Mouse (Mus musculus): Measurements from ENCODE around the gene Sart1.
"Not testable (repeated sequence)": the region's sequence is repeated elsewhere in the genome, so short reads cannot be mapped to it uniquely, and the experiment has no call there.

Sart1 gene

DNA sequence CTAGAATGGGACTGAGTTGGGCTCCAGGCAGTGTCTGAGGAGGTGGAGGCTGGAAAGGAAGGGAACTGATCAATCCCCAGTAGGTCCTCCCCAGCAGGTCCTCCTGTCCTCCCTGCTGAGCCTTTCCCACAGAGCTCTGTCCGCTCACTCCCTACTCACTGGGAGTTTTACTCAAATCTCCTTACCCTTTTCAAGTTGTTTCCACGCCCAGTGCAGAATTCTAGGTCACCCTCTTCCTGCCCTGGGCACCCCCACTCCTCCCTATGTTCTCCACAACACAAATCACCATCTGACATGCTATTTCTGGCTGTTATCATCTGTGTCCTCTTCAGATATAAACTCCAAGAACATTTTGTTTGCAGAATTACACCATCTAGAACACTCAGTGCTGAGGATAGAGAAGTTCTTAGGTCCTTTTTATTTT lies 26.0 kb upstream of the Sart1 start:
- DNase-seq (ENCODE audit: low read depth, low spot score) = no peak

DNA sequence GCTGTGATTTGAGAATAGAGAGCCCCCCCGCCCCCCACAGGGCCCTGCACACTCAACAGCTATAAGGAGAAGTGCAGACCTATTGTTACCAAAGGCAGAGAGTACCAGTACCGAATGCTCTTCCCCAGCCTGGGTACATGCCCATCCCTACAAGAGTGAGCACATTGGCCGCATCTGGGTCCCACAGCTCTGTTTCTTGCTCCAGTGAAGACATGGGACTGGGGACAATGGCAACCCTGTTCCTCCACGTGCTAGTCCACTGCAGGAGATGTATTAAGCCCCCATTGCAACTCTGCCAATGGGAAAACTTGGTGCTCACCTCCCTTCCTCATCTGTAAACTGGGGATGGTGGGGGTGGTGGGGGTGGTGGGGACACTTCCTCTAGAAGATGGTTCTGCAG lies 25.3 kb upstream of the Sart1 start:
- no peak for DNase-seq (ENCODE audit: low read depth, low spot score)

DNA sequence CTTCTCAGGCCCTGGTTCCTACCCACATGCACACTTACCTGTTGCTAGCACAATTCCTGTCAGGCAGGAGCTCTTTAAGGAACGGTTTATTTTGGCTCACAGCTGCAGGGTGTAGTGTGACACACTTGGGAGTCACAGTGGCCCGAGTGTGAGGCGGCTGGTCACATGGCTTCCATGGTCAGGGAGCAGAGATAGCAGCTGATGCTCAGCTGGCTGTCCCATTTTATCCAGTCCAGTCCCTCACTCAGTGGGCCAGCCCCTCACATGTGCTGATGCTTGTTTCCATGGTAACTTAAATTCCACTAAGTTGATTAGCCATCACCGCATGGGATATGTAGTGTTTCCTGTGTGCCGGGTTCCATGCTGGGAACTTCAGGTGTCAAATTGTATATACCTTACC lies 23.5 kb upstream of the Sart1 start:
- DNase-seq (ENCODE audit: low read depth, low spot score) = no peak

DNA sequence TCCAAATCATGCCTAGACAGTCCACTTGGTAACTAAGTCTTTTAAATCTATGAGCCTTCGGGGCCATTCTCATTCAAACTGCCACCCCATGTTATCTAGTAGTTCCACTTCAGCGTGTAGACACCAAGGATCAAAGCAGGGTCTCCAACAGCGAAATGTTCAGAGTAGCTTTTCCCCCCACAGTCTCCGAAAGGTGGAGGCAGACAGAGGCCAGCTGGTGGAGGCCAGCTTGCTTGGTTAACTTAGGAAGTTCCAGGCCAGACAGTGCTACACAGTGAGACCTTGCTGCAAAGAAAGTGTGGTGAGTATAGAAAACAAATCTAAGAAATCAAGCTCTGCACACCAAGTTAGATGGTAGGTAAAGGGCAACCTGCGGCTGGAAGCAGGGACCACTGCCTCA lies 22.1 kb upstream of the Sart1 start:
- DNase-seq (ENCODE audit: low read depth, low spot score) = no peak

DNA sequence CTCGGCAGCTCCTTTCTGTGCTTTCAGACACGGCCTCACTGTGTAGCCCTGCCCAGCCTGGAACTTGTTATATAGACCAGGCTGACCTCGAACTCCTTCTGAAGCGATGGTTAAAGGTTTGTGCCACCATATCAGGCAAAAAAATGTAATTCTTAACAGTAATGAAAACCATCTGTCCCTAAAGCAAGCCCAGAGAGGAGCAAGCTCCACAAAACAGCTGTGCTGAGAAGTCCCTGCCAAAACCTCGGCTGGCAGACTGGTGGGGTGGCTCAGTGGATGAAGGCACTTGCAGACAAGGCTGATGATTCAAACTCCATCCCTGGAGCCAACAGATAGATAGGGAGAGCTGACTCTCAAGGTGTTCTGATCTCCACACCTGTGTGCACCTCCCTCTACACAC lies 20.6 kb upstream of the Sart1 start:
- DNase-seq (ENCODE audit: low read depth, low spot score) = no peak

DNA sequence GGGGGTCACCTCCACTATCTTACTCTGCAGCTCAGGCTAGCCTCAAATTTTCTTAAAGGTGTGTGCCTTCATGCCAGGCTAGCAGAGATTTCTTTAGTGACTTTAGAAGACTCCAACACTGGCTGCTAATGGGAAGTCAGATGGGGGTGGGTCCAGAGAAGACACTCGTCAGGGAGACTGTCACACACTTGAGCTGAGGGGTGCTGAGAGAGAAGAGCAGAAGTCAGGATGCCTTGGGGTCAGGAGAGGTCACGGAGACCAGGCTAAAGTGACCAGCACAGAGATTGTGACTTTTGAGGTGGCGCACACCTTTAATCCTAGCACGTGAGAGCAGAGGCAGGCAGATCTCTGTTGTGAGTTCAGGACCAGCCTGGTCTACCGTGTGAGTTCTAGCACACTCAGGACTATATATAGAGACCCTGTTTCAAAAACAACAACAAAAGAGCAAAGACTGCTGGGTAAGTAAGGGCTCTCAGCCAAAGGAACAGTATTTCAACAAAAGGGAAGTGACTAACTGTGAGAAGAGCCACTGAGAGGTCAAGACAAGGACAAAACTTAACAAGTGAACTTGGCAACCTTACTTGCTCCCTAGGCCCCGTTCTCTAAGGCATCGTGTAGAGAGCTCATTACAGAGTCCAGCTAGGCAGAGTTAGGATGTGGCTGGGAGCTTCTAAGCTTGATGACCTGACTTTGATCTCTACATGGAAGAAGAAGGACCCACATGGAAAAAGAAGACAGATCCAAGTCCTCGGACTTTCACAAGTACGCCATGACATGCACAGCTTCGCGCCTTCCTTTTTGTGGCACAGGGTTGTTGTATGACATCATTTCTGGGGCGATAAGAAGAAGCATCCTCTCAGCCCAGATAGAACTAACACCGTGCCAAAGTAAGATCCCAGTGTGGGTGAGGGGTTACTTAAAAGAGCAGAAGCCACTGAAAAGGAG lies 19.8 kb upstream of the Sart1 start:
- no peak for DNase-seq (ENCODE audit: low read depth, low spot score)

DNA sequence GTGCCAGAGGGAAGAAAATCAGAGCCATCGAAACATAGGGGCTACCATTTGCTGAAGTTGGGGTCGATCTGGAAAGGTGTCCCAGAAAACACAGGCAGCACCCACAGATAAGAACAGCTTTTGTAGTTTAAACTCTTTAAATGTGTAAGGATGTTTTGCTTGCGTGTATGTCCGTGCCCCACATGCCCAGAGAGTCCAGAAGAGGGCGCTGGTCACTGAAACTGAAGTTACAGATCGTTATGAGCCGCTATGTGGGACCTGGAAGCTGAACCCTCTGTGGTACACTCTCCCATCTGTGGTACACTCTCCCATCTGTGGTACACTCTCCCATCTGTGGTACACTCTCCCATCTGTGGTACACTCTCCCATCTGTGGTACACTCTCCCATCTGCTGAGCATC lies 18.6 kb upstream of the Sart1 start:
- no peak for DNase-seq (ENCODE audit: low read depth, low spot score)

DNA sequence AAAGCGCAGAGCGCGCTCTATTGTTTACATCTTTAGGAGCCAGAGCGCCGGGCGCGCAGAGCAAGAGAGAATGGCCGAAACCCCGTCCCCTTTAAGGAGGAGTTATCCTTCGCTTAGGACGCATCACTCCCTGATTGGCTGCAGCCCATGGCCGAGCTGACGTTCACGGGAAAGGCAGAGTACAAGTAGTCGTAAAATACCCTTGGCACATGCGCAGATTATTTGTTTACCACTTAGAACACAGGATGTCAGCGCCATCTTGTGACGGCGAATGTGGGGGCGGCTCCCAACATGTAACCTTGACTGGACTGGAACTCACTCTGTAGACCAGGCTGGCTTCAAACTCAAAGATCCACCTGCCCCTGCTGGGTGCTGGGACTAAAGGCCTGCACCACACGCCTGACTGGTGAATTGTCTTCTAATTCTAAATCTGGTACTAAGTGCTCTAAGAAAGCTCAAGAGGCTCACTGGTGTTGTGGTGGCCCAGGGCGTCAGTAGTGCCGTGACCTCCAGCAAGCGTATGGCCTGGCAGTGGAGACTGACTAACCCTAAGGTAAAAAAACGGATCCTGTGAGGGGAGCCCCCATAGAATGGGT lies 18.1 kb upstream of the Sart1 start:
- not testable (repeated sequence) for DNase-seq (ENCODE audit: low read depth, low spot score)

DNA sequence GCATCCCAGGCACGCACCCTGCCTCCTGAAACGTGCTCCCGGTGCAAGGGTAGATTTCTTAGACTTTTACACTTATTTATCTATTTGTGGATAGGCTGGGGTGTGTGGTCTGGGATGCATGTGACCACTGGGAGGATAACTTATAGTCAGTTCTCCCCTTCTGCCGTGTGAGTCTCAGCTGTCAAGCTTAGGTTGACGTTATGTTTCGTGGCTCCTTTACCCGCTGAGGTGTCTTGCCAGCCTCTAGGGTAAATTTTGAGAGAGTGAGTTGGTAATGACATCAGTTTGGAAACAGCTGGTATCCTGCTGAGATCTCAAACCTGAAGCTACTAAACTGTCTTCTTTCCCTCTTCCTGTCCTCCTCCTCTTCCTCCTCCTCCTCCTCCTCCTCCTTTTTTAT lies 17.4 kb upstream of the Sart1 start:
- DNase-seq (ENCODE audit: low read depth, low spot score) = no peak

DNA sequence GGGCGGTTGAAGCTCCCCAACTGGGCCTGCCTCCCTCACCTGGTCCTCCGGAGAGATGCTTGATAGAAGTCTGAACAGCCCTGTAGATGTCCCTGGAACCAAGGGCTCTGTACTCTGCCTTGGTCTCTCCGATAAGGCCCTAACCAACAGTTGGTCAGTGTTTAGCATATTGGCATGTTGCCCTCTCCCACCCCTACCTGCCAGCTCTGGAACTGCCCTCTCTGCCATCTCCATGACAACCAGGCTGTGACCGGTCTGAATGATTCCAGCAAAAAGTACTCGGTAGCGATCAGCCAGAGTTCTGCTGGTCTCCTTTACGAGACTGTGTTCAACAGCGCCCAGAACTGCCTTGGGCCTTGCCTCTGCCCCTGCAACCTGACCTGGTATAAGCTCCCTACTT lies 13.8 kb upstream of the Sart1 start, which contains the start of gene Tsga10ip:
TSS of gene Tsga10ip (minus strand) at position 234 of the 400 bp plus-strand sequence.
- no peak for DNase-seq (ENCODE audit: low read depth, low spot score)

DNA sequence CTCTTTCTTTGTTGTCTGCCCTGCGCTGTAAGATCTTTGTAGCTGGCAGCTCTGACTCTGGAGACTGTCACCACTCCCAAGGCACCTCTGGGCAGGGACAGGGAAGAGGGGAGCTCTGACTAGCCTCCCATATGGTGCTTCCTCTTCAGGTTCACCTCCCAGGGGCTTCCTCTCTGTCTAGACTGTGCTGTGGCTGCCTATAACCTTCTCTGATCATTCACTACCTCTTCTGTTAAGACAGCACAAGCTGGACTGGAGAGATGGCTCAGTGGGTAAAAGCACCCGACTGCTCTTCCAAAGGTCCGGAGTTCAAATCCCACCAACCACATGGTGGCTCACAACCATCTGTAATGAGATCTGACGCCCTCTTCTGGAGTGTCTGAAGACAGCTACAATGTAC lies 12.6 kb upstream of the Sart1 start:
- not testable (repeated sequence) for DNase-seq (ENCODE audit: low read depth, low spot score)

DNA sequence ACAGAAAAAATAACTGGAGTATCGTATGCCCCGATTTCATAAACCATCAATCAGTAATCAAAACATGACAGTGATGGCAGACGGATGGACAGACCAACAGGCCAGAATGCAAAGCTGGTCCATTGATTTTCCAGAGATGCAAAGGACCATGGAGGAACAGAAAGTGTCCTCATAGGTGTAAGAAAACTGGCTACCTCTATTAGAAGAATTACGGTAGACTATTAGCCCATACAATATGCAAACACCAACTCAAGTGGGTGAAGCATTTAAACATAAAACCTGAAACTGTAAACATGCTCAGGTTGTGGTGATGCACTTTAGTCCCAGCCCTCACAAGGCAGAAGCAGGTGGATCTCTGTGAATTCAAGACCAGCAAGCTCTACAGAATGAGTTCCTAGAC lies 6.9 kb upstream of the Sart1 start:
- DNase-seq (ENCODE audit: low read depth, low spot score) = no peak

DNA sequence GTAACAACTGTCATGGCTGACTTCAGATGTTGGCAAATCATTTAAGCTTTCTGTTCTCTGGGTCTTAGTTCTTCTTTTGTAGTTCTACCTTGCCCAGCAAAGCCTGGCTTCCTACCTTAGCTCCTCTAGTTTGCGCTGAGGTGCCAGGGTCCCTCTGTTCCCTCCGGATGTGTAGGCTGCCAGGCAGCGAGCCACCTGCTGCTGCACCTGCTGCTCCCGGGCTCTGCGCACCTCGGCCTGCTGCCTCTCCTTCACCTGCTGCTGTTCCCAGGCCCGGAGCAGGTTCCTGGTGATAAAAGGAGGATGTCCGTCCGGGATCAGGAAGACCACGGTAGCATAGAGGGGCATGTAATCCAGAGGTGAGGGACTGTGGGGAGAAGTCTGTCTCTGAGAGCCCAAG lies 5.7 kb upstream of the Sart1 start:
- DNase-seq (ENCODE audit: low read depth, low spot score) = no peak

DNA sequence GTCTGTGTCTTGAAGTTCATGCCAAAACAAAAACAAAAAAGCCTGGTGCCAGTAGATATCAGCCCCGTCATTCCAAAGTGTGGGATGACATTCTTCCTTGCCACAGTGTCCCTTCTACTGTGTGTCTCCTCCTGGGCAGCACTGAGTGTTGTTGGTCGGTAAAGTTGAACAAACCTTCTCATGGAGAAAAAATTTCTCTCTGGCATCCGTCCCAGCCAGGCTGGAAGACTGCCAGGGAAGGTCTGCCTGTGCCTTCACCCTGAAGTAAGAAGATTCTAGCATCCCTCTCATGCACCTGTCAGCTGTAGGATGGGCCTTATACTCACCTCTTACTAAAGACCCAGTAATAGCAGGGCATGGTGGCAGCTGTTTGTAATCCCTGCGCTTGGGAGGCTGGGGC lies 4.4 kb upstream of the Sart1 start:
- no peak for DNase-seq (ENCODE audit: low read depth, low spot score)

DNA sequence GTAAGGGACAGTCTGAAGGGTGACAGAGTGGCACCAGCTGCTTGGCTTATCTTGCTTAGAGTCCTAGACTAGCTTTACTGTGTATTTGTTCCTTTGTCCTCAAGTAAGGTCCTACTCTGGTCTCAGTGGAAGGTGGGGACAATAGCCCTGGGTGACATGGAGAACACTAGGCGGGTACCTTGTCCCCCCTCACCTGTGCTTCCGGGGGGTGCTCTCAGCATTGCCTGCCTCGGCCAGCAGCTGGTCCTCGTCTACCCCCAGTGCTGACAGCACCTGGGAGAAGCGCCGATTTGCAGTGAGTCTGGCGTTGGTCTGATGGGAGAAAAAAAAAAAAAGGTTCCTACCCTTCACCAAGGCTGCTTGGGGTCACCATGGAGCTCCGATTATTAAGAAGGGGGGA lies 1.9 kb upstream of the Sart1 start:
- DNase-seq (ENCODE audit: low read depth, low spot score) = no peak

DNA sequence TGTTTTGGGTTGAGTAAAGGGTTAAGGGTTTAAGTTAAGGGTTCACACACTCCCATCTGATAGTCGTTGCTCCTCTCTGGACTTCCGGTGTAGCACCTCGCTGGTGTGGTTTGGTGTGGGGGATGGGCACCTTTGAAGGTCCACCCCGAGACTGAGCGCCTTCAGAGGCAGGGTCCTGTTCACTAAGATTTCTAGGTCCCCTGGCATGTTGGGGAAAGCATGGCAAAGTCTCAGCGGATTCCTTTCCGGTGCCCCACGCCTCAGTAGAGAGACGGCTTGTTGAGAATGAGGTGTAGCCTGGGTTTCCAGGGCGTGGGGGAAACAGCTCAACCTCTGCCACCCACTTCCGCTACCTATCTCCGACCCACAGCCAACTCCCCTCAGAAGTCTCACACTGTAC lies 1.1 kb upstream of the Sart1 start:
- DNase-seq (ENCODE audit: low read depth, low spot score) = peak; percentile 47

DNA sequence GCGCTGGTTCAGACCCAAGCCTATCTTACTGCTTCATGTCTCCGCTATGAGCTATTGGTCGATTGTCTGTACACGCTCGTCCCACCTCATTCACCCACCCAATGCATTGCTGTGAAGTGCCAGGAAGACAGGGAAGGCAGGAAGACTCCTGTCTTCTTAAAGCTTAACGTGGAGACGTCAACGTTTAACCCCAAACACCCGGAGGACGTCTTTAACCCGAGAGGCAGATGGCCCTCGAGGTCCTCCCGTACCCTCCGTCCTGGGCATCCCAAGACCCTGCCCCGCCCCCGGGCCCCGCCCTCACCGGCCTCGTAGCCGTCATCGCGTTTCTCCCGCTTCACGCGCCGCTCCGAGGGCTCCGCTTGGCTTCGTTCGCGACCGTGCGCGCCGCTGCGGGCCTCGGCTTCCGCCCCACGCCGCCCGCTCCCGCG lies 477 bp downstream of the Sart1 start:
- DNase-seq (ENCODE audit: low read depth, low spot score) = no peak

DNA sequence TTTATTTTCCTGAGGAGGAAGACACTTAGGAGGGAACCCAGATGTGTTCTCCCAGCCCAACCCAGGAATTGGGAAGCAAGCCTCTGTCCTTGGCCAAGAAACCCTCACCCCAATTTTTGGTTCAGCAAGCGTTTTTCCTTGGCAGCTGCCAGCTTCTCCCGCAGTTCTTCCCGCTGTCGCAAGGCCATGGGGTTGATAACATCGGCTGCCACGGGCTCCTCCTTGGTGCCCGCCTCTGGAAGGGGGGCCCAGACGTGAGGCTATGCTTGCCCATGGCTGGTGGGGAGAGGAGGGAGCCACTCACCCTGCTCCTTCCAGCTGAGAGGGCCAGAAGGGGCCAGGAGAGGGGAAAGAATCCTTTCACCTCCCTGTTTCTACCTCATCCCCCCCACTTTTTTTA lies 3.8 kb downstream of the Sart1 start:
- no peak for DNase-seq (ENCODE audit: low read depth, low spot score)

DNA sequence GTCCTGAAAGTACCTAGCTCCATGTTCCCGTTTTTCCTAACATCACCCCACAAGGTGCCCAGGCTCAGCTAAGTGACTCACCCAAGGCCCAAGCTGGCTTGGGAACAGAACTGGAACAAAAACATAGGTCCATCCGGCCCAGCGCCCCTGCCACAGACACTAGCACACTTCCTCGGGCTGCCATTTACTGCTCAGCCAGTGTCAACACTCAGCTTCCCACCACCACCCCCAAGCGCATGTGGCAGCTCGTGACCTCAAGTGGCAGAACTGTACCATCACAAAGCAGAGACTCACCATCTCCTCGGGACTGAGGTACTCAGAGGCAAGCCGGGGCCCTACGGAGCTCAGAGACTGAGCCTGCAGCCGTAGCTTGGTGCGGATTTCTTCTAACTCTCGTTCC lies 5.2 kb downstream of the Sart1 start:
- no peak for DNase-seq (ENCODE audit: low read depth, low spot score)

DNA sequence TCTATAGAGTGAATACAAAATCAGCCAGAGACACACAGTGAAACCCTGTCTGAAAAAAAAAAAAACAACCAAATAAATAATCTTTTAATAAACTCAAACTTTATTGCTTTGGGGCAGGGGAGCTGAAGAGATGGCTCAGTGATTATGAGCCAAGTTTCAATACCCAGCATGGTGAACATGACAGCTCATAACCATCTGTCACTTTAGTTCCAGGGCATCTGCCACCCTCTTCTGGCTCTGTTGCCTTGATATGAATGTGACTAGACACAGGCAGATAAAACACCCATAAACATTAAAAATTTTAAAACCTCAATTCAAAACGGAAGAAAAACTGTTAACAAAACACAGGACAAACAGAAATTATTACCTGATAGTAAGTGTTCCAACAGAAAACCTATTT lies 11.1 kb downstream of the Sart1 start:
- no peak for DNase-seq (ENCODE audit: low read depth, low spot score)

DNA sequence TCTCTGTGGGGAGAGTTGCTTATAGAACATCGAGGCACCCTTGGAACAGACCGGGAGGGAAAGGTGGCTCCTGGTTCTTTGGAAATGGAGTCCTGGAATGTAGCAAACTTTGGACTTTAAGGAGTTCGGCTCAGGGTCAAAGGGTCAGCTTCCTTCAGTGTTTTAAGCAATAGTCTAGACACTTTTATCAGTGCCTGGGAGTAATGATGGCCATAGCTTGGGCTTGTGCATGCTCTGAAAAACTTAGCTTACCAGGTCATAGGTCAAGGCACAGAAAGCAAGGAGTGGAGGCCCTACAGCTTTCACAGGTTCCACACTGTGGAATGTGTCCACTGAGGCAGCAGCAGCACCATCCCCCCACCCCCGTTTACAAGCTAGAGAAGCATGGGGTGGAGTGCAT lies 13.8 kb downstream of the Sart1 start:
- no peak for DNase-seq (ENCODE audit: low read depth, low spot score)

DNA sequence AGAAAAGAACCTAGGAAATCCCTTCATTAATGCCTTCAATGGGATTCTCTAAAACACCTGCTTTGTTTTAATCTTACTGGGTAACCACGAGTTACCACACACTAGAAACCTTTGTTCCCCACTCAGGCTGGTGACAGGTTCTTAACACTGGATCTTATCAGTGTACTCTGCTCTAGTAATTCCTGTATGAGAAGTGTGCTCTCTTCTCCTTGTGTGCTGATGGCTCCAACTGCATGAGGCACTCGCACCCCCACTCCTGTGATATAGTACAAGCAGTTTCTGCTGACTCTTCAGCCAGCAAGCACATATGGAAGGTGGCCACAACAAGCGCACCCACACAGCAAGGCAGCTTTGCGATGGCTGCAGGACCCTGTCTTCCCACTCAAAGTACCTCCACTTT lies 14.3 kb downstream of the Sart1 start:
- no peak for DNase-seq (ENCODE audit: low read depth, low spot score)

DNA sequence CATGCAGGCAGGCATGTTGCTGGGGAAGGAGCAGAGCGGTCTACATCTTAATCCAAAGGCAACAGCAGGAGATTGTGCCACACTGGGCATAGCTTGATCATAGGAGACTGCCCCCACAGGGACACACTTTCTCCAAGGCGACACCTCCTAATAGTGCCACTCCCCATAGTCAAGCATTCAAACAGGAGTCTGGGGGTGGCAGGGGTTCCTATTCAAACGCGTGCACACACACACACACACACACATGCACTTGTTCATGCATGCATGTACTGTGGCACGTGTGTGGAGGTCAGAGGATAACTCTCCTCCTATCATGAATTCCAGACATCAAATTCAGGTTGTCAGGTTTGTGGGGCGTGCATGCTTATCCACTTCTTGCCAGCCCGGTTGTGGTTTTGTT lies 15.8 kb downstream of the Sart1 start:
- no peak for DNase-seq (ENCODE audit: low read depth, low spot score)
